Mouse (Mus musculus) small intestine, adult 2 months (tissue): ENCODE data around the gene Hdac9.

Source experiments
- CTCF ChIP-seq: fragments of 200-500 bp; IDR thresholded peaks from 2 replicates; pipeline ENCODE4 v1.5.1; 2012; ENCODE audit warnings: low read depth, mild to moderate bottlenecking, control low read depth, inconsistent platforms, low read length, moderate library complexity, mixed read lengths; ENCODE audit not compliant: insufficient replicate concordance, insufficient read length; ENCODE audit errors: extremely low read depth
- POLR2A ChIP-seq: fragments of 200-500 bp; IDR thresholded peaks from 2 replicates; pipeline ENCODE4 v1.6.1; 2012; ENCODE audit warnings: low read depth, mild to moderate bottlenecking, control low read depth, inconsistent platforms, low read length, moderate library complexity

DNA sequence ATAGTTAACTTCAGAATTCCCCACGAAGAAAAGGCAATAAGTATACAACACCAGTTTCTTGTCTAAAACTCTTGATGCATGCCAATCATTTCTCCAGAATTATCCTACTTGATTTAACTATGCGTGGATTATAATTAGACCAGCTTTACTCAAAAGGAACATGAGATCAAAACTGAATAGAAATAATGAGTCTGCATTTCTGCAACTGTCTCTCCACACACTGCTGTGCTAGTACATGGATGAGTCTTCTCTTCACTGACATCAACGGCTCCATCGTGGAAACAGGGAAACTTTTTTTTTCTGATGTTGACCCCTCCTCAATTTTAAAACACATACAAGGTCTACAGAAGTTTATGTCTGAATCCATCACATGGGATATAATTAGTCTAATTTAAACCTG lies 334.4 kb downstream of the Hdac9 start:
- TF ChIP-seq POLR2A (no peak), CTCF (no peak)
